ENCODE assay signal across 8 mouse cellular contexts in the genomic region with DNA sequence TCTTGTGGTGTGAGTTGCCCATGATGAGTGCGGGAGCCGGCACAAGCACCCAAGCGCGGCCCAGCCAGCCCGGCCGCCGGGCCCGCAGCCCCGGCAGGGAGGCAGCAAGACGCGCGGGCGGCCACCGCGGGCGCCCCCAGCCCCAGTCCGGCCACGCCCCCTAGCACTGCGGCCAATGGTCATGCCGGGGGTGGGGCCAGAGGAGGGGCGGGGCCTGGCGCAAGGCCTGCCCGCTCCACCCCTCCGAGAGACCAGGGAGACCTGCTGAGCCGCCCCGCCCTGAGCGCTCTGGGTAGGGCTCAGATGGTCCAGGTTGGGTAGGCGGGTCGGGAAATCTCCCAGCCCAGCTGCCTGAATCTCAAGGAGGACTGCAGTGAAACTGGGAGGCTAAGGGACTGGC. TPM values are rescaled to one million over a fixed set of nuclear protein-coding genes. Genes with fewer than 3 reads are reported as not detected.
DNase-seq lines count a peak whose midpoint lies in the region; ATAC-seq and TF ChIP-seq lines count a peak whose summit lies in the region.

No protein-coding gene starts in this region.

- H3K4me3 ChIP-seq in intestine, postnatal 0 days (ENCODE audit: low read depth, low read length): peak overlapping the region; percentile 54
- peak overlapping the region; percentile 78 for H3K4me3 ChIP-seq in limb, embryonic 10.5 days
- H3K4me3 ChIP-seq in midbrain, embryonic 10.5 days: peak overlapping the region; percentile 88

- H3K4me1 ChIP-seq in intestine, postnatal 0 days (replicated peaks; ENCODE audit: control insufficient read depth, insufficient read depth, low read length): peaks cover 9% of the 10 kb centered on the region
- H3K4me1 ChIP-seq in limb, embryonic 10.5 days: peaks cover 59% of the 10 kb centered on the region
- H3K4me1 ChIP-seq in midbrain, embryonic 10.5 days: peaks cover 81% of the 10 kb centered on the region

- TF ChIP-seq CTCF in intestine, postnatal 0 days (IDR thresholded peaks at IDR 0.05; ENCODE audit: low read depth): no peak

- H3K27me3 ChIP-seq in intestine, postnatal 0 days (replicated peaks; ENCODE audit: control insufficient read depth, insufficient read depth, low read length): no peaks in the 10 kb centered on the region
- peaks cover 19% of the 10 kb centered on the region for H3K27me3 ChIP-seq in limb, embryonic 10.5 days (ENCODE audit: low read depth, poor library complexity, severe bottlenecking)
- peaks cover 29% of the 10 kb centered on the region for H3K27me3 ChIP-seq in midbrain, embryonic 10.5 days (ENCODE audit: low read depth, poor library complexity, severe bottlenecking)

- H3K36me3 ChIP-seq in intestine, postnatal 0 days (ENCODE audit: control insufficient read depth, insufficient read depth): no peaks in the 10 kb centered on the region
- H3K36me3 ChIP-seq in limb, embryonic 10.5 days: 0 out of 2 replicates have a peak, but pooled peaks cover 2% of the 10 kb centered on the region
- H3K36me3 ChIP-seq in midbrain, embryonic 10.5 days: no peaks in the 10 kb centered on the region

- H3K9me3 ChIP-seq in intestine, postnatal 0 days (ENCODE audit: control insufficient read depth): no peaks in the 10 kb centered on the region
- no peaks in the 10 kb centered on the region for H3K9me3 ChIP-seq in limb, embryonic 10.5 days (replicated peaks)
- H3K9me3 ChIP-seq in midbrain, embryonic 10.5 days (replicated peaks): no peaks in the 10 kb centered on the region

- peak; percentile 41 for DNase-seq in CD4-positive, CD25-positive, alpha-beta regulatory T cell, adult 2 months (ENCODE audit: low read depth, low spot score)
- peak; percentile 87 to 89 for DNase-seq in cerebellum, postnatal 14 days
- DNase-seq in frontal cortex, postnatal 10 days (ENCODE audit: low spot score in 2 of 2): peak; percentile 64 to 71
- DNase-seq in limb, embryonic 10.5 days (ENCODE audit: low spot score): peak; percentile 91
- DNase-seq in midbrain, embryonic 10.5 days (ENCODE audit: low spot score): peak; percentile 88
- peak; percentile 78 for DNase-seq in right cerebral cortex, postnatal 4 days

- H3K27ac ChIP-seq in intestine, postnatal 0 days (ENCODE audit: low read depth, low read length): peak overlapping the region; percentile 24; the same call in 1 of the 2 replicates
- H3K27ac ChIP-seq in limb, embryonic 10.5 days: peak overlapping the region; percentile 83
- H3K27ac ChIP-seq in midbrain, embryonic 10.5 days (replicated peaks): peak overlapping the region; percentile 88

- peak overlapping the region; percentile 19 for H3K9ac ChIP-seq in intestine, postnatal 0 days (ENCODE audit: low read depth, low read length)

- no peak for ATAC-seq in CD4-positive, CD25-positive, alpha-beta regulatory T cell, adult 4 months
- peak; percentile 65 for ATAC-seq in intestine, postnatal 0 days

- WGBS in intestine, postnatal 0 days: 1% methylated on average over 26 of the region's 29 CpGs
- WGBS in limb, embryonic 10.5 days: 0% methylated on average over 25 of the region's 29 CpGs
- WGBS in midbrain, embryonic 10.5 days: under 1% methylated on average over 29 of the region's 29 CpGs

- peak overlapping the region; percentile 90 for H3K4me2 ChIP-seq in intestine, postnatal 0 days (replicated peaks; ENCODE audit: low read depth)

RNA-seq across cellular contexts. Expression of gene C77080, which starts 22.1 kb away (rescaled TPM):
- polyA plus RNA-seq in CD4-positive, CD25-positive, alpha-beta regulatory T cell, adult 4 months (2017; shearing (Covaris generic)): under 1 TPM; 0.20 to 0.27 TPM
- 14.3 and 15.1 TPM in 2 replicates for polyA plus RNA-seq in intestine, postnatal 0 days (2015; fragmentation: Nextera tagmentation; extraction: Ambion mirVana)
- polyA plus RNA-seq in limb, embryonic 10.5 days (2016; fragmentation: Nextera tagmentation; extraction: Ambion mirVana): 4.0 and 4.1 TPM in 2 replicates
- 2.7 and 3.7 TPM in 2 replicates for polyA plus RNA-seq in midbrain, embryonic 10.5 days (2016; fragmentation: Nextera tagmentation; extraction: Ambion mirVana)

RNA-seq across cellular contexts. Expression of gene Sync, which starts 48.3 kb away (rescaled TPM):
- polyA plus RNA-seq in CD4-positive, CD25-positive, alpha-beta regulatory T cell, adult 4 months (2017; shearing (Covaris generic)): under 1 TPM in 1 of 2 experiments, not detected in 1; 0.46 TPM
- polyA plus RNA-seq in intestine, postnatal 0 days (2015; fragmentation: Nextera tagmentation; extraction: Ambion mirVana): 1.3 and 1.6 TPM in 2 replicates
- 0.36 and 0.39 TPM in 2 replicates for polyA plus RNA-seq in limb, embryonic 10.5 days (2016; fragmentation: Nextera tagmentation; extraction: Ambion mirVana)
- 0.30 and 0.47 TPM in 2 replicates for polyA plus RNA-seq in midbrain, embryonic 10.5 days (2016; fragmentation: Nextera tagmentation; extraction: Ambion mirVana)

RNA-seq across cellular contexts. Expression of gene Yars, which starts 49.5 kb away (rescaled TPM):
- 10 to 100 TPM; 27.4 to 42.1 TPM for polyA plus RNA-seq in CD4-positive, CD25-positive, alpha-beta regulatory T cell, adult 4 months (2017; shearing (Covaris generic))
- polyA plus RNA-seq in intestine, postnatal 0 days (2015; fragmentation: Nextera tagmentation; extraction: Ambion mirVana): 35.6 and 41.8 TPM in 2 replicates
- polyA plus RNA-seq in limb, embryonic 10.5 days (2016; fragmentation: Nextera tagmentation; extraction: Ambion mirVana): 98.9 and 103 TPM in 2 replicates
- 107 and 111 TPM in 2 replicates for polyA plus RNA-seq in midbrain, embryonic 10.5 days (2016; fragmentation: Nextera tagmentation; extraction: Ambion mirVana)

RNA-seq across cellular contexts. Expression of gene S100pbp, which starts 49.5 kb away (rescaled TPM):
- polyA plus RNA-seq in CD4-positive, CD25-positive, alpha-beta regulatory T cell, adult 4 months (2017; shearing (Covaris generic)): 10 to 100 TPM; 20.0 to 26.1 TPM
- 6.9 and 7.7 TPM in 2 replicates for polyA plus RNA-seq in intestine, postnatal 0 days (2015; fragmentation: Nextera tagmentation; extraction: Ambion mirVana)
- polyA plus RNA-seq in limb, embryonic 10.5 days (2016; fragmentation: Nextera tagmentation; extraction: Ambion mirVana): 29.7 and 34.5 TPM in 2 replicates
- 28.2 and 28.8 TPM in 2 replicates for polyA plus RNA-seq in midbrain, embryonic 10.5 days (2016; fragmentation: Nextera tagmentation; extraction: Ambion mirVana)

Comparison
In these comparisons a context has a peak if more than half of its experiments do, and no peak if none do; other contexts are left out.
1. DNase-seq: peak in every context shown above with its lines; median percentile 91 in limb, embryonic 10.5 days; 88 in cerebellum, postnatal 14 days; 88 in midbrain, embryonic 10.5 days; 78 in right cerebral cortex, postnatal 4 days; 68 in frontal cortex, postnatal 10 days; 41 in CD4-positive, CD25-positive, alpha-beta regulatory T cell, adult 2 months.
2. H3K27ac ChIP-seq: peak in every context shown above with its lines; median percentile 88 in midbrain, embryonic 10.5 days; 83 in limb, embryonic 10.5 days; 24 in intestine, postnatal 0 days.